Mouse (Mus musculus) G1E (cell line): ENCODE results near the gene Phc2.

Experiments used
- CTCF ChIP-seq: IDR thresholded peaks from 2 replicates; pipeline ENCODE4 v1.5.1; 2012; ENCODE audit warnings: low read depth, low read length, inconsistent platforms, mixed read lengths
- GATA1 ChIP-seq: IDR thresholded peaks from 2 replicates; pipeline ENCODE4 v1.6.1; 2012; ENCODE audit warnings: borderline replicate concordance, low read length, inconsistent platforms, mixed read lengths
- GATA2 ChIP-seq: IDR thresholded peaks from 2 replicates; pipeline ENCODE4 v1.6.1; 2012; ENCODE audit warnings: low read depth, low read length, inconsistent platforms, borderline replicate concordance
- POLR2AphosphoS5 ChIP-seq: IDR thresholded peaks from 2 replicates; pipeline ENCODE4 v1.6.1; 2012; ENCODE audit warnings: low read depth, low read length, inconsistent platforms; ENCODE audit not compliant: insufficient replicate concordance
- TAL1 ChIP-seq: conservative IDR thresholded peaks from 2 replicates; pipeline ENCODE4 v1.6.1; 2012; ENCODE audit warnings: low read depth, low read length, inconsistent platforms, mixed read lengths

DNA sequence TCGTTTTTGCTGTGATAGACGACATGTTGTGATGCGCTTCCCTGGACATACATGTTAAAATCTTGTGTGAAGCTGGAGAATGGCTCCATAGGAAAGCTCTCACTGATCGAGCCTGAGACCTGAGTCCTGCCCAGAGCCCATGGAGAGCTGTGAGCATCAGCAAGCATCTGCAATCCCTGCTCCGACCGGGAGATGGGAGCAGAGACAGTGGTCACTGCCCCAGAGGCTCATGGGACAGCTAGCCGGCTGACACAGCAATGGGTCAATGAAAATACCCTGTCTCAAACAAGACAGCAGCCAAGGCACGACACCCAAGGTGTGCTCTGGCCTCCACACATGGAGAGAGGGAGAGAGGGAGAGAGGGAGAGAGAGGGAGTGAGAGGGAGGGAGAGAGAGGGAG is 26.6 kb downstream of the Phc2 start:
- TF ChIP-seq CTCF (no peak), POLR2AphosphoS5 (no peak), GATA1 (no peak), TAL1 (no peak), GATA2 (no peak)
